In the genomic region with DNA sequence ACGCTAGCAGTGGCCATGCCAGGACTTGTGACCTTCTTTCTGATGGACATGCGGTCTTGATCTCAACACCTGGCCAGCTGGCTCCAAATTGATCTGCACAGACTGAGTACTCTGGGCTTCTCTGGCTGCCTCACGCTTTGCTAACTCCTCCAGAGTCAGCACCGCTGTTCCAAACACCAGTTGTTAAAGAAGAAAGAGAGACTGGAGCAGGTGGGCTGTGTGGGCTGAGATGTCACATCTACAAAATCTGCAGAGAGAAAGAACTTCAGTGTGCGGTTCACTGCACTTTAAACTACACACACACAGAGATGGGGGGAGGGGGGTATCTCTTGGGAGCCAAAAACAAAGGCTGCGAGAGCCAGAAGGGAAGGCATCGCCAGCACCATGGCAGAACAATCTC, we compare ENCODE assay signal across 18 mouse cellular contexts.
DNase-seq lines count a peak whose midpoint lies in the region; ATAC-seq lines count a peak whose summit lies in the region.
"Had no signal": no experiment of that assay in that cellular context is flagged by ENCODE, and none has a peak within 500 bp of the region (broad histone marks: within the 10 kb centered on the region; RNA-seq: fewer than 3 reads in every experiment).

No protein-coding gene starts in this region.

- DNase-seq in heart, adult 11 months = peak; percentile 56
- no peak for DNase-seq in heart, postnatal 14 days
- DNase-seq in brain, adult 2 months (ENCODE audit: low read depth, low spot score) = peak; percentile 83
- DNase-seq in left cerebral cortex, adult 9 months (ENCODE audit: low spot score in 2 of 2) = peak; percentile 52 to 65
- peak; percentile 36 for DNase-seq in right cerebral cortex, postnatal 25 days
- no peak for DNase-seq in midbrain, embryonic 10.5 days (ENCODE audit: low spot score)
- DNase-seq in gastrocnemius, postnatal 4 days (ENCODE audit: low spot score in 2 of 2) = no peak
- DNase-seq: adrenal gland, adult 2 months; cerebellum, adult 9-10 months; gastrocnemius, postnatal 36 days; heart, postnatal 4 days; lung, adult 18-20 months; lung, postnatal 4 days; spleen, adult 18-20 months had no signal

- H3K27me3 ChIP-seq in intestine, embryonic 16.5 days (replicated peaks; ENCODE audit: control insufficient read depth, insufficient read depth, low read length) = no peaks in the 10 kb centered on the region
- H3K27me3 ChIP-seq in midbrain, embryonic 10.5 days (ENCODE audit: low read depth, poor library complexity, severe bottlenecking) = no peaks in the 10 kb centered on the region
- H3K27me3 ChIP-seq: limb, embryonic 13.5 days; midbrain, embryonic 12.5 days had no signal

- H3K27ac ChIP-seq in intestine, embryonic 16.5 days (ENCODE audit: low read length) = no peak overlapping the region
- H3K27ac ChIP-seq in midbrain, embryonic 10.5 days (replicated peaks) = no peak overlapping the region
- H3K27ac ChIP-seq: limb, embryonic 13.5 days; midbrain, embryonic 12.5 days had no signal

- no peaks in the 10 kb centered on the region for H3K36me3 ChIP-seq in intestine, embryonic 16.5 days (ENCODE audit: control insufficient read depth, insufficient read depth, low read length)
- no peaks in the 10 kb centered on the region for H3K36me3 ChIP-seq in midbrain, embryonic 10.5 days
- H3K36me3 ChIP-seq: heart, embryonic 12.5 days; limb, embryonic 13.5 days; midbrain, embryonic 12.5 days had no signal

- intact Hi-C loops in heart, postnatal 14 days (cut with DNase I) = no loop called here

- H3K4me2 ChIP-seq in intestine, embryonic 16.5 days (ENCODE audit: low read depth, low read length) = no peak overlapping the region
- H3K4me2 ChIP-seq: heart, embryonic 12.5 days; limb, embryonic 13.5 days; midbrain, embryonic 12.5 days had no signal

- no peaks in the 10 kb centered on the region for H3K4me1 ChIP-seq in intestine, embryonic 16.5 days (ENCODE audit: control insufficient read depth, insufficient read depth, low read length)
- H3K4me1 ChIP-seq in midbrain, embryonic 10.5 days = 0 out of 2 replicates have a peak, but pooled peaks cover 4% of the 10 kb centered on the region
- H3K4me1 ChIP-seq: midbrain, embryonic 12.5 days had no signal

- WGBS in intestine, embryonic 16.5 days = 80% methylated on average over 7 of the region's 7 CpGs
- WGBS in midbrain, embryonic 10.5 days = 80% methylated on average over 7 of the region's 7 CpGs

- ATAC-seq in intestine, embryonic 16.5 days = no peak

- no peak overlapping the region for H3K9ac ChIP-seq in intestine, embryonic 16.5 days (ENCODE audit: low read depth, low read length)
- H3K9ac ChIP-seq: heart, embryonic 12.5 days; limb, embryonic 13.5 days; midbrain, embryonic 12.5 days had no signal

- H3K4me3 ChIP-seq in intestine, embryonic 16.5 days (ENCODE audit: low read length) = no peak overlapping the region
- H3K4me3 ChIP-seq in midbrain, embryonic 10.5 days = no peak overlapping the region
- H3K4me3 ChIP-seq: heart, embryonic 12.5 days; limb, embryonic 13.5 days; midbrain, embryonic 12.5 days had no signal

- H3K9me3 ChIP-seq in intestine, embryonic 16.5 days (ENCODE audit: control insufficient read depth, low read length) = no peaks in the 10 kb centered on the region
- no peaks in the 10 kb centered on the region for H3K9me3 ChIP-seq in midbrain, embryonic 10.5 days (replicated peaks)
- H3K9me3 ChIP-seq: heart, embryonic 12.5 days; limb, embryonic 13.5 days; midbrain, embryonic 12.5 days had no signal

Comparison
In these comparisons a context has a peak if more than half of its experiments do, and no peak if none do; other contexts are left out.
1. DNase-seq: peak in heart, adult 11 months (single experiment), brain, adult 2 months (single experiment), left cerebral cortex, adult 9 months (2 of 2) and right cerebral cortex, postnatal 25 days (single experiment); none in heart, postnatal 14 days (0 of 2), midbrain, embryonic 10.5 days (single experiment) and gastrocnemius, postnatal 4 days (0 of 2).